Mouse (Mus musculus) kidney, embryonic 15.5 days (tissue): Measurements from ENCODE around the gene Sec1. TPM values are rescaled to one million over a fixed set of nuclear protein-coding genes. Genes with fewer than 3 reads are reported as not detected.

Experiments
- ATAC-seq: fragments of 200-750 bp; cut with Nextera tagmentation; replicated peaks from 2 replicates; pipeline ENCODE4 v1.8.0; 2017; ENCODE audit warnings: moderate TSS enrichment; ENCODE audit not compliant: low FRiP score
- H3K27ac ChIP-seq: fragments of 300-500 bp; sonication (generic); 2 replicates; pipeline ENCODE4 v1.5.1; 2015; ENCODE audit warnings: mild to moderate bottlenecking, inconsistent platforms
- H3K27me3 ChIP-seq: fragments of 300-500 bp; sonication (generic); 2 replicates; pipeline ENCODE4 v1.6.1; 2015; ENCODE audit warnings: inconsistent platforms
- H3K36me3 ChIP-seq: fragments of 300-500 bp; sonication (generic); 2 replicates; pipeline ENCODE4 v1.6.1; 2015; ENCODE audit warnings: inconsistent platforms
- H3K4me1 ChIP-seq: fragments of 300-500 bp; sonication (generic); 2 replicates; pipeline ENCODE4 v1.6.1; 2015; ENCODE audit warnings: inconsistent platforms
- H3K4me2 ChIP-seq: fragments of 300-500 bp; sonication (generic); 2 replicates; pipeline ENCODE4 v1.6.1; 2015; ENCODE audit warnings: moderate library complexity, mild to moderate bottlenecking, inconsistent platforms
- H3K4me3 ChIP-seq: fragments of 300-500 bp; sonication (generic); replicated peaks from 2 replicates; pipeline ENCODE4 v1.5.1; 2015; ENCODE audit warnings: mild to moderate bottlenecking, inconsistent platforms
- H3K9ac ChIP-seq: fragments of 300-500 bp; sonication (generic); 2 replicates; pipeline ENCODE4 v1.6.1; 2015; ENCODE audit warnings: mild to moderate bottlenecking, inconsistent platforms
- H3K9me3 ChIP-seq: fragments of 300-500 bp; sonication (generic); replicated peaks from 2 replicates; pipeline ENCODE4 v1.6.1; 2016; ENCODE audit warnings: inconsistent platforms
- WGBS: fragments of 180-500 bp; shearing (Covaris S2); methylation state at CpG from one replicate; pipeline ENCODE4 v1.1.7; 2015; ENCODE audit warnings: mixed read lengths; 5-methylcytosine and 5-hydroxymethylcytosine counted together
- polyA plus RNA-seq: library from polyadenylated mRNA; unstranded; fragments of >200 nt; fragmentation: Nextera tagmentation; extraction: Ambion mirVana; gene quantifications from 2 replicates; pipeline ENCODE4 v1.2.1, GENCODE M21; 2015

The Sec1 gene
- polyA plus RNA-seq, 1 experiment from 2014 or later: 0.29 TPM

DNA sequence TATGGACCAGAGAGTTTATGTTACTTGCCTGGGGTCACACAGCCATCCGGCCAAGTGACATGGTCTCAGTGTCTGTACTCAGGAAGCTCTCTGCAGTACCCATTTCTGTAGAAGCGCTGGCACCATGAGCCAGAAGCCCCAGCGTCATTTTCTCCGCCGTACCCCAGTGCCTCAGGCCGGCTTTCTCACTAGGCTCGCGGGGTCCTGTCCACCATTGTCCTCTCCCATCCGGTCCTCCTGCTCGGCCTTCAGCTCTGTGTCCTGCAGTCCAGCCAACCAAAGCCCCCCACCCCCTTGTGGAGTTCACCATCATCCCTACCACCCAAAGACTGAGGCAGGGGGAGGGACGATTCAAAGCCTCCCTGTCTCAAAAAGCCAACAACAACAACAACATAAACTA is 7.4 kb upstream of the Sec1 start:
- Histone ChIP-seq H3K4me3 (peak overlapping the region; percentile 50; the same call in 1 of the 2 replicates), H3K27me3 (peaks cover 29% of the 10 kb centered on the region), H3K9me3 (no peaks in the 10 kb centered on the region), H3K9ac (0 out of 2 replicates have a peak overlapping the region, but pooled peaks have one; percentile 26), H3K27ac (peak overlapping the region; percentile 64; the same call in 1 of the 2 replicates), H3K36me3 (no peaks in the 10 kb centered on the region), H3K4me1 (peaks cover 54% of the 10 kb centered on the region), H3K4me2 (peak overlapping the region; percentile 95)
- no peak for ATAC-seq
- 87% methylated on average over 11 of the region's 11 CpGs for WGBS

GRCm38 (mm10) chr7:45701072-45701471 is 6.9 kb upstream of the Sec1 start:
- Histone ChIP-seq H3K9me3 (no peaks in the 10 kb centered on the region), H3K27ac (peak overlapping the region; percentile 64), H3K9ac (peak overlapping the region; percentile 26; the same call in 1 of the 2 replicates), H3K27me3 (peaks cover 29% of the 10 kb centered on the region), H3K4me3 (peak overlapping the region; percentile 50), H3K4me2 (peak overlapping the region; percentile 95), H3K4me1 (peaks cover 50% of the 10 kb centered on the region), H3K36me3 (no peaks in the 10 kb centered on the region)
- ATAC-seq: no peak
- WGBS: 25% methylated on average over 11 of the region's 11 CpGs

DNA sequence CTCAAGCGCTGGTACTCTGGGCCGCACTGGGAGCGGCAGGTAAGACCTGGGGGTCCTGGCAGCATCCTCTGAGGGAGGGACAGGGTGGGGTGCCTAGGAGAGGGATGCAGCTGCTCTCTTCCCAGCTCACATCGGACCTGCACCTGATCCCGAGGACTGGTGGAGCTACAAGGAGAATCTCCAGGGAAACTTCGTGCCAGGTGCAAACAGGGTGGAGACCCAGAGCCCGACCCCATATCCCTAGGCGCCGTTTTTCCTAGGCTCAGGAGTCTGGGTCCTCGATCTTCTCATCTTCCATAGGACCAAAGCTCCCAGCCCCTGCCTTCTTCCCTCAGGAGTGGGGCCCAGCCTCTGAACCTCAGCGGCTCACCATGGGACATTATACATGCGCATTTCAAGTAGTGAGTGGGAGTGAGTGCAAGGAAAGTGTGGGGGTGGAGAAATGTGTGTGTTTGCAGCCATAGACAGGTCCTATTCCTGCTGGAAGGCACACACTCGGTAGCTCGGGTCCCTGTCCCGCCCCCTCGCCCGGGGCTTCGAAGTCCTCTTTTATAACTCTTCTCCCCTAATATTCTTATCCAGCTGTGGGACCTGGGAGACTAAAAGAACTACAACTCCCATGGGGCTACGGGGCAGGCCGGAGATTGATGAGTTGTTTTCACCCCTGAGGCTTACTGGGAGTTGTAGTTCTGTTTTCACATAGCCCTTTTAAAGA is 6.3 kb upstream of the Sec1 start:
- peak overlapping the region; percentile 95 for H3K4me2 ChIP-seq
- no peaks in the 10 kb centered on the region for H3K36me3 ChIP-seq
- peak overlapping the region; percentile 50 for H3K4me3 ChIP-seq
- H3K9ac ChIP-seq: peak overlapping the region; percentile 47
- WGBS: under 1% methylated on average over 20 of the region's 20 CpGs
- peak; percentile 16; the same call in 1 of the 2 replicates for ATAC-seq
- peaks cover 29% of the 10 kb centered on the region for H3K27me3 ChIP-seq
- H3K4me1 ChIP-seq: peaks cover 44% of the 10 kb centered on the region
- 0 out of 2 replicates have a peak overlapping the region, but pooled peaks have one; percentile 64 for H3K27ac ChIP-seq
- no peaks in the 10 kb centered on the region for H3K9me3 ChIP-seq

DNA sequence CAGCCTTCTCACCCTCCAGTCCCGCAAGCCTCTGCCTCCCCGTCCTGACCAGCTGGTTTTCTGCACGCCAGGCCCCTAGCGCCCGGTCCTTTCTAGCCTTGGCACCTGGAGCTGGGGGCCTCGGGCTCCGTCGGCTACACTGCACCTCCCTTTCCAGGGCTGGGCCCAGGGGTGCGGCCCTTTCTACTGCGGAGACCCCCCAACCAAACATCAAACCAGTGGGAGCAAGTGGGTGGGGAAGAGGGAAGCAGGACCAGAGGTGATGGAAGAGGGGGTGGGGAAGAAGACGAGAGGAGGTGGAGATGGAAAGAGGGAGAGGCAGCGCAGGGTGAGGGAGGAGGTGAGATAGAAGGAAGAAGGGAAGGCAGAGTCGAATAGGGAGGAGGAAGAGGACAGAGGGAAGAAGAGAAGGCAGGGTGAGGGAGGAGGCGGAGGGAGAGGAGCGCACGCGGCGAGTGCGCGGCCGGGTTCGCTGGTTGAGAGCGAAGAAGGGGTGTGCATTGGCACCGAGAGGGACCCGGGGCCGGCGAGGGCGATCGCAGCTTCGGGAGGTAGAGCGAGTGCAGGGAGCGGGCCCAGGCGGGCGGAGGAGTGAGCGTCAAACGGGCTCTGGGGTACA is 5.4 kb upstream of the Sec1 start, which contains the start of gene Car11:
Gene Car11, plus strand, starts transcription at position 321 of the 619 bp plus-strand sequence.
- Histone ChIP-seq H3K36me3 (no peaks in the 10 kb centered on the region), H3K4me1 (peaks cover 40% of the 10 kb centered on the region), H3K9me3 (no peaks in the 10 kb centered on the region), H3K27ac (no peak within 1 kb of the TSS), H3K27me3 (peaks cover 29% of the 10 kb centered on the region), H3K9ac (peak within 1 kb of the TSS; percentile 47), H3K4me2 (peak within 1 kb of the TSS; percentile 95), H3K4me3 (peak within 1 kb of the TSS; percentile 50)
- WGBS: 2% methylated on average over 36 of the region's 36 CpGs
- ATAC-seq: no peak

DNA sequence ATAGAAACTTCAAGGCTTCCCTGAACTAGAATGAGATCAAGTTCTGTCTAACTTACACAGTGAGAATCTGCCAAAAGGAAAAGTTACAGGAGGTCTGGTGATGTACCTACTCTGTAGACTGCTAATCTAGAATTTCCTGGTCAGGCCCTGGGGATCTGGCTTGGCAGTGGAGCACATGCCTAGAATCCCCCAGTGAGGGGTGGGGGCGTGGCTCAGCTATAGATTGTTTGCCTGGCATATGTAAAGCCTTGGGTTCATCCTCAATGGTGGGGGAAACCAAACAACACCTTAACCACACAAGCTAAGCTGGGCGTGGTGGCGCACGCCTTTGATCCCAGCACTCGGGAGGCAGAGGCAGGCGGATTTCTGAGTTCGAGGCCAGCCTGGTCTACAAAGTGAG is 3.7 kb upstream of the Sec1 start:
- Histone ChIP-seq H3K27me3 (peaks cover 29% of the 10 kb centered on the region), H3K9me3 (no peaks in the 10 kb centered on the region), H3K27ac (no peak overlapping the region), H3K4me2 (no peak overlapping the region), H3K4me3 (no peak overlapping the region), H3K4me1 (peaks cover 25% of the 10 kb centered on the region), H3K9ac (no peak overlapping the region), H3K36me3 (no peaks in the 10 kb centered on the region)
- ATAC-seq: no peak
- 84% methylated on average over 5 of the region's 7 CpGs for WGBS

DNA sequence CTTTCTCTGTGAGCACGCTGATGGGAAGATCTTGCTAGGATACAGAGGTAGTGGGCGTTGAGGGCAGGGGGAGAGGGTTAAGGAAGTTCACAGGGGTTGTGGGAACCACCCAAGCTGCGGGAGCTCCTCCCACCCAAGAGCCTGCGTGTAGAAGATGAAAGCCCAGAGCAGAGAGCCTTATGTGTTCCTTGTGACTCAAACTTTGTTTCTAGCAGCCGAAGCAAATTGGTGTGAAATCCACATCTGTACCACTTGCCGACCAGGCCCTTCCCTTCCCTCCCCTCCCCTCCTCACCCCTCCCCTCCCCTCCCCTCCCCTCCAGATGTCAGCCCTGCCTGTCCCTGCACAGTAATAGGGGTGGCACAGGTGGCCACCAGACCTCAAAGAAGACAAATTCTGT is 896 bp upstream of the Sec1 start:
- 14% methylated on average over 6 of the region's 6 CpGs for WGBS
- H3K4me1 ChIP-seq: peaks cover 13% of the 10 kb centered on the region
- no peak overlapping the region for H3K4me3 ChIP-seq
- no peaks in the 10 kb centered on the region for H3K9me3 ChIP-seq
- H3K36me3 ChIP-seq: no peaks in the 10 kb centered on the region
- no peak for ATAC-seq
- H3K4me2 ChIP-seq: no peak overlapping the region
- H3K27ac ChIP-seq: no peak overlapping the region
- no peak overlapping the region for H3K9ac ChIP-seq
- peaks cover 23% of the 10 kb centered on the region for H3K27me3 ChIP-seq

DNA sequence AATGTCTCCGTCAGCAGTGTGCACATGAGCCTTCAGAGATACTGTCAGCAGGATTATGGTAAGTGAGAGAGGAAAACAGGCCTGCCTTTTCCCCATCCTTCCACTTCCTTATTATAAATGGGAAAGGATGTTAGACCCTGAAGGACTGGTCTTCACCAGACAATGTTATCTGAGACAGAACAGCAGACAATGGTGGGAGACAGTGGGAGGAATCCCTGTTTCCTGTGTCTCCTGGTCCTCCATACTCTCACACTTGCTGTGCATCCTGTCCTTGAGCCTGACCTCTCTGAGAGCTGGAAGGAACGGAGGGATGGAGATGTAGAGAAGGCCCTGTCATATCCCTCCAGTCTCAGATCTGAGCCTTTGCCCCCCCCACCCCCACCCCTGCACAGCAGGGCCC is 1.8 kb downstream of the Sec1 start:
- no peak overlapping the region for H3K4me3 ChIP-seq
- H3K9me3 ChIP-seq: no peaks in the 10 kb centered on the region
- H3K36me3 ChIP-seq: no peaks in the 10 kb centered on the region
- peaks cover 20% of the 10 kb centered on the region for H3K4me1 ChIP-seq
- ATAC-seq: no peak
- H3K27ac ChIP-seq: no peak overlapping the region
- no peaks in the 10 kb centered on the region for H3K27me3 ChIP-seq
- H3K4me2 ChIP-seq: no peak overlapping the region
- no peak overlapping the region for H3K9ac ChIP-seq
- WGBS: 75% methylated on average over 2 of the region's 2 CpGs

- Histone ChIP-seq H3K4me2 (no peak overlapping the region), H3K36me3 (no peaks in the 10 kb centered on the region), H3K9ac (no peak overlapping the region), H3K4me1 (peaks cover 35% of the 10 kb centered on the region), H3K4me3 (no peak overlapping the region), H3K27ac (no peak overlapping the region), H3K27me3 (0 out of 2 replicates have a peak, but pooled peaks cover 3% of the 10 kb centered on the region), H3K9me3 (no peaks in the 10 kb centered on the region)
- no peak for ATAC-seq
- WGBS: 32% methylated on average over 11 of the region's 11 CpGs
Measured at GRCm38 (mm10) chr7:45689800-45690199, 4.4 kb downstream of the Sec1 start.

- no peaks in the 10 kb centered on the region for H3K9me3 ChIP-seq
- H3K27ac ChIP-seq: peak overlapping the region; percentile 25; the same call in 1 of the 2 replicates
- no peak overlapping the region for H3K4me2 ChIP-seq
- peaks cover 36% of the 10 kb centered on the region for H3K4me1 ChIP-seq
- H3K27me3 ChIP-seq: 0 out of 2 replicates have a peak, but pooled peaks cover 3% of the 10 kb centered on the region
- H3K36me3 ChIP-seq: no peaks in the 10 kb centered on the region
- no peak for ATAC-seq
- 0 out of 2 replicates have a peak overlapping the region, but pooled peaks have one; percentile 0 for H3K9ac ChIP-seq
- WGBS: 37% methylated on average over 6 of the region's 6 CpGs
- no peak overlapping the region for H3K4me3 ChIP-seq
Measured at GRCm38 (mm10) chr7:45689099-45689498, 5.1 kb downstream of the Sec1 start.

DNA sequence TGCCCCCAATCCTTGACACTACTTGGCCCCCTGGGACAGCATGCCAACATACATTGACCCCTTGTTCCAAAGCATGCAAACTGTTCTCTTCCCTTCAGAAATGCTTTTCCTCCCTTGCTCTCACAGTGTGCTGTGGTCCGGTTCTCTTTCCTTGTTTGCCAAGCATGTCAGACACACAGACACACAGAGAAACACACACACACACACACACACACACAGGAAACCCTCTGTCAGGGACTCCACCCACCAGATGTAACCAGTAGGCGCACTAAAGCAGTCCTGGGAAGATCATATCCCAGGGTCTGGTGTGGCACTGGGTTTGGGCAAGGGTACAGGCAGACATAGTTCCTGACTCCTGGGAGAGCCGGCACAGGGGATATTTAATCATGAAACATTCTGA is 7.4 kb downstream of the Sec1 start:
- ATAC-seq: no peak
- WGBS: 70% methylated on average over 3 of the region's 3 CpGs

GRCm38 (mm10) chr7:45685811-45686210 is 8.4 kb downstream of the Sec1 start:
- H3K9me3 ChIP-seq: no peaks in the 10 kb centered on the region
- H3K4me1 ChIP-seq: peaks cover 53% of the 10 kb centered on the region
- no peak overlapping the region for H3K4me3 ChIP-seq
- no peak overlapping the region for H3K27ac ChIP-seq
- no peak overlapping the region for H3K4me2 ChIP-seq
- H3K36me3 ChIP-seq: no peaks in the 10 kb centered on the region
- no peak for ATAC-seq
- 0 out of 2 replicates have a peak, but pooled peaks cover 3% of the 10 kb centered on the region for H3K27me3 ChIP-seq
- no peak overlapping the region for H3K9ac ChIP-seq
- WGBS: 47% methylated on average over 10 of the region's 10 CpGs

More for the DNA sequence above, 7.4 kb downstream of the Sec1 start:
- Histone ChIP-seq H3K4me2 (no peak overlapping the region), H3K9ac (no peak overlapping the region), H3K4me3 (no peak overlapping the region), H3K9me3 (no peaks in the 10 kb centered on the region), H3K4me1 (peaks cover 53% of the 10 kb centered on the region), H3K27me3 (0 out of 2 replicates have a peak, but pooled peaks cover 3% of the 10 kb centered on the region), H3K36me3 (no peaks in the 10 kb centered on the region), H3K27ac (no peak overlapping the region)

GRCm38 (mm10) chr7:45683396-45684050 is 10.7 kb downstream of the Sec1 start, which contains the start of gene Ntn5:
Ntn5 (plus strand) TSS chr7:45684022.
- no peak for ATAC-seq
- no peak within 1 kb of the TSS for H3K9ac ChIP-seq
- peaks cover 47% of the 10 kb centered on the region for H3K4me1 ChIP-seq
- H3K27ac ChIP-seq: no peak within 1 kb of the TSS
- no peak within 1 kb of the TSS for H3K4me2 ChIP-seq
- no peak within 1 kb of the TSS for H3K4me3 ChIP-seq
- 70% methylated on average over 7 of the region's 7 CpGs for WGBS
- no peaks in the 10 kb centered on the region for H3K9me3 ChIP-seq
- 0 out of 2 replicates have a peak, but pooled peaks cover 3% of the 10 kb centered on the region for H3K27me3 ChIP-seq
- H3K36me3 ChIP-seq: no peaks in the 10 kb centered on the region
